ENCODE assay signal across 9 mouse cellular contexts in the genomic region with DNA sequence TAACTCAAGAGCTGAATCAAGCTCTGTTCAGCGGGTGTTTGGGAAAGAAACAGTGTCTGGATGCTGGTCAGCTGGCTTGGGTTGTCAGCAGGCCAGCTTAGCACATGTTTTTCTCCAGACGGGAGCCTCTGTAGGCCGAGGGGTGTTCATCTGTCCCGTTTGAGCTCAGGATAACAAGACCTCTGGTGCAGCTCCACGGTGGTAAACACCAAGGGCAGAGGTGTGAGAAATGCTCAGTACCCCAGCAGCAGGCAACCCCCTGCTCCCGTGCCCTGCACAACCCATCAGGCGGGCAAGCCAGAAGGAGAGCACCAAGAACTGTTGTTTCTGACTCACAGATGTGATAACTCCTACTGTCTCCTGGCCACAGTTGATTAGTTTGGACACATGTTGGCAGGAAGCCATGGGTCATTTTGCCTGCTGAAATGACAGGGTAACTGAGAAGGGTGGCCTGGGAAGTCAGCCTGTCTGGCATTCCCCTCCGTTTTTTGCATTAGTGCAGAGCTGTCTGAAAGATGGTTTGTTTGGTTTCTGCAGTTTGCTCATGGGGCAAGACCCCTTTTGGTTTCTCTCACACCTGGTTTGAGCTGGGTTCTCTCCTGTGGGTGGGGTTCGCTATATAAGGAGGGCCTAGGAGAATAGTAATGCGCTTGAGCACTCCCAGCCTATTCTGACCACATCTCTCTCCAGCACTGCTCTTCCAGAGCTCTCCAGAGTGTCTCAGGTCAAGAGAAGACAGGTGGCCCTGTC. TPM values are rescaled to one million over a fixed set of nuclear protein-coding genes. Genes with fewer than 3 reads are reported as not detected.
A peak's percentile ranks its signal among the peaks of the same experiment; 100 is the strongest.
DNase-seq lines count a peak whose midpoint lies in the region; ATAC-seq lines count a peak whose summit lies in the region.
"Had no signal": no experiment of that assay in that cellular context is flagged by ENCODE, and none has a peak within 500 bp of the region (broad histone marks: within the 10 kb centered on the region; RNA-seq: fewer than 3 reads in every experiment).

No protein-coding gene starts in this region.

- no peaks in the 10 kb centered on the region for H3K36me3 ChIP-seq in embryonic facial prominence, embryonic 13.5 days
- peaks cover 1% of the 10 kb centered on the region; the same call in 1 of the 2 replicates for H3K36me3 ChIP-seq in heart, embryonic 11.5 days (ENCODE audit: control insufficient read depth, insufficient read depth, low read length)

- H3K4me3 ChIP-seq in embryonic facial prominence, embryonic 13.5 days: no peak overlapping the region
- H3K4me3 ChIP-seq in heart, embryonic 11.5 days (ENCODE audit: low read depth, low read length): no peak overlapping the region

- WGBS in embryonic facial prominence, embryonic 13.5 days: 36% methylated on average over 10 of the region's 10 CpGs
- WGBS in heart, embryonic 11.5 days (ENCODE audit: insufficient replicate concordance): 25% methylated on average over 10 of the region's 10 CpGs

- intact Hi-C loops in left cerebral cortex, postnatal 10 days (cut with DNase I): no loop called here

- peak; percentile 33 to 46 for DNase-seq in left cerebral cortex, postnatal 10 days (ENCODE audit: extremely low spot score in 1 of 2, low spot score in 2 of 2)
- no peak for DNase-seq in left cerebral cortex, adult 18-20 months (ENCODE audit: low spot score in 2 of 2)
- DNase-seq in kidney, postnatal 36 days: peak; percentile 42 to 50
- DNase-seq in lung, postnatal 14 days: peak; percentile 80
- peak; percentile 80 for DNase-seq in retina, postnatal 1 day
- DNase-seq in urinary bladder, adult 2 months (ENCODE audit: low spot score): no peak

- H3K4me2 ChIP-seq in embryonic facial prominence, embryonic 13.5 days: peak overlapping the region; percentile 11
- peak overlapping the region; percentile 42 for H3K4me2 ChIP-seq in heart, embryonic 11.5 days

- peaks cover 53% of the 10 kb centered on the region for H3K4me1 ChIP-seq in embryonic facial prominence, embryonic 13.5 days
- H3K4me1 ChIP-seq in heart, embryonic 11.5 days (ENCODE audit: control insufficient read depth, insufficient read depth, low read length): peaks cover 75% of the 10 kb centered on the region

- H3K9me3 ChIP-seq in embryonic facial prominence, embryonic 13.5 days: no peaks in the 10 kb centered on the region
- no peaks in the 10 kb centered on the region for H3K9me3 ChIP-seq in heart, embryonic 11.5 days (replicated peaks; ENCODE audit: control insufficient read depth, low read length)

- peak overlapping the region; percentile 68 for H3K27ac ChIP-seq in embryonic facial prominence, embryonic 13.5 days
- peak overlapping the region; percentile 78 for H3K27ac ChIP-seq in heart, embryonic 11.5 days (ENCODE audit: low read depth, low read length)

- H3K27me3 ChIP-seq in embryonic facial prominence, embryonic 13.5 days: no peaks in the 10 kb centered on the region
- no peaks in the 10 kb centered on the region for H3K27me3 ChIP-seq in heart, embryonic 11.5 days (ENCODE audit: control insufficient read depth, insufficient read depth, low read length)
- H3K27me3 ChIP-seq: Patski had no signal

- no peak overlapping the region for H3K9ac ChIP-seq in embryonic facial prominence, embryonic 13.5 days
- no peak overlapping the region; the same call in 1 of the 2 replicates for H3K9ac ChIP-seq in heart, embryonic 11.5 days (ENCODE audit: low read depth, low read length)

- no peak for ATAC-seq in embryonic facial prominence, embryonic 13.5 days (ENCODE audit: insufficient number of reproducible peaks, insufficient read depth, low FRiP score, low TSS enrichment, low read depth)
- peak; percentile 56; the same call in 1 of the 2 replicates for ATAC-seq in heart, embryonic 11.5 days (replicated peaks; ENCODE audit: insufficient number of reproducible peaks, low FRiP score, low TSS enrichment)
- ATAC-seq: Patski had no signal

RNA-seq across cellular contexts. Expression of a gene that starts 25.0 kb away (rescaled TPM):
- 10 to 100 TPM; 86.0 to 97.4 TPM for total RNA-seq in left cerebral cortex, postnatal 10 days (2021)
- total RNA-seq in left cerebral cortex, adult 18-20 months (2021): 10 to 100 TPM; 47.7 to 49.6 TPM
- polyA plus RNA-seq in embryonic facial prominence, embryonic 13.5 days (2015; fragmentation: Nextera tagmentation; extraction: Ambion mirVana): 10.4 and 12.0 TPM in 2 replicates
- 25.7 and 33.0 TPM in 2 replicates for polyA plus RNA-seq in heart, embryonic 11.5 days (2014; fragmentation: Nextera tagmentation; extraction: Ambion mirVana)
- polyA plus RNA-seq in urinary bladder, adult 2 months (2012; rRNA removed): 17.8 and 19.4 TPM in 2 replicates

Comparison
In these comparisons a context has a peak if more than half of its experiments do, and no peak if none do; other contexts are left out.
1. DNase-seq: peak in left cerebral cortex, postnatal 10 days (2 of 2), kidney, postnatal 36 days (2 of 2), lung, postnatal 14 days (single experiment) and retina, postnatal 1 day (single experiment); none in left cerebral cortex, adult 18-20 months (0 of 2) and urinary bladder, adult 2 months (single experiment).